Mouse (Mus musculus): Measurements from ENCODE around the gene Vmn2r12.
"Not testable (repeated sequence)": the region's sequence is repeated elsewhere in the genome, so short reads cannot be mapped to it uniquely, and the experiment has no call there.

The Vmn2r12 gene

GRCm38 (mm10) chr5:109097850-109098249, at the start of gene Vmn2r12:
Gene Vmn2r12 (minus strand): TSS chr5:109097950.
- ATAC-seq (ENCODE audit: insufficient number of reproducible peaks, low FRiP score, low TSS enrichment), result not testable (repeated sequence)

GRCm38 (mm10) chr5:109139546-109139945, 41.8 kb upstream of the Vmn2r12 start:
- no peak for ATAC-seq (ENCODE audit: insufficient number of reproducible peaks, low FRiP score, low TSS enrichment)

- no peak for ATAC-seq (ENCODE audit: insufficient number of reproducible peaks, low FRiP score, low TSS enrichment)
These were observed 39.0 kb upstream of the Vmn2r12 start for GRCm38 (mm10) chr5:109136731-109137130.

GRCm38 (mm10) chr5:109096482-109096881, 1.3 kb downstream of the Vmn2r12 start:
- not testable (repeated sequence) for ATAC-seq (ENCODE audit: insufficient number of reproducible peaks, low FRiP score, low TSS enrichment)

- ATAC-seq (ENCODE audit: insufficient number of reproducible peaks, low FRiP score, low TSS enrichment), result not testable (repeated sequence)
These were observed 25.7 kb downstream of the Vmn2r12 start for GRCm38 (mm10) chr5:109072016-109072415.

- ATAC-seq (ENCODE audit: insufficient number of reproducible peaks, low FRiP score, low TSS enrichment), result not testable (repeated sequence)
These were observed 38.3 kb downstream of the Vmn2r12 start, which contains the start of gene Vmn2r11 for GRCm38 (mm10) chr5:109059469-109059868. Gene Vmn2r11 (minus strand): TSS chr5:109059569.

GRCm38 (mm10) chr5:109055286-109055685, 42.5 kb downstream of the Vmn2r12 start:
- ATAC-seq (ENCODE audit: insufficient number of reproducible peaks, low FRiP score, low TSS enrichment), result no peak

Measured in cerebellum, adult (tissue).